Mouse (Mus musculus) MEL (cell line): ENCODE results near the gene Man1c1. TPM values are rescaled to one million over a fixed set of nuclear protein-coding genes. Genes with fewer than 3 reads are reported as not detected.

Experiments used
- DNase-seq: peaks from one replicate; pipeline ENCODE4 v3.0.0; 2011; ENCODE audit warnings: low read depth, low spot score
- H3K27ac ChIP-seq: 2 replicates; pipeline ENCODE4 v1.5.1; 2012; ENCODE audit warnings: low read depth, mild to moderate bottlenecking, control low read depth, low read length, moderate library complexity; ENCODE audit not compliant: control insufficient read depth
- H3K27me3 ChIP-seq, 2 experiments: fragments of 150-350 bp in 1 of 2; sonication (generic) in 1 of 2; 2 replicates each; pipeline ENCODE4 v1.6.1; 2012; ENCODE audit warnings: low read length in 2 of 2, mild to moderate bottlenecking in 2 of 2, improper control_type of control experiment in 1 of 2, moderate library complexity in 1 of 2; ENCODE audit not compliant: insufficient read depth in 2 of 2, control insufficient read depth in 1 of 2
- H3K36me3 ChIP-seq, 2 experiments: 2 replicates each; pipeline ENCODE4 v1.6.1; 2012 to 2014; ENCODE audit warnings: low read length in 2 of 2, improper control_type of control experiment in 1 of 2, inconsistent platforms in 1 of 2, mild to moderate bottlenecking in 1 of 2; ENCODE audit not compliant: insufficient read depth in 2 of 2, control insufficient read depth in 1 of 2
- H3K4me1 ChIP-seq, 2 experiments: fragments of 150-350 bp in 1 of 2; sonication (generic) in 1 of 2; 2 replicates each; pipeline ENCODE4 v1.6.1; 2012; ENCODE audit warnings: low read length in 2 of 2, improper control_type of control experiment in 1 of 2, mild to moderate bottlenecking in 1 of 2; ENCODE audit not compliant: insufficient read depth in 2 of 2, control insufficient read depth in 1 of 2
- H3K4me3 ChIP-seq, 2 experiments: fragments of 150-350 bp in 1 of 2; sonication (generic) in 1 of 2; 2 replicates each; pipeline ENCODE4 v1.5.1; 2012; ENCODE audit warnings: low read depth in 2 of 2, low read length in 2 of 2, mild to moderate bottlenecking in 2 of 2, moderate library complexity in 2 of 2, control low read depth in 1 of 2, improper control_type of control experiment in 1 of 2; ENCODE audit not compliant: control insufficient read depth in 1 of 2, insufficient read depth in 1 of 2
- H3K79me2 ChIP-seq: 2 replicates; pipeline ENCODE4 v1.6.1; 2012; ENCODE audit warnings: mild to moderate bottlenecking, low read length, moderate library complexity; ENCODE audit not compliant: control insufficient read depth, poor library complexity, insufficient read depth
- H3K9ac ChIP-seq: 2 replicates; pipeline ENCODE4 v1.6.1; 2012; ENCODE audit warnings: low read depth, mild to moderate bottlenecking, control low read depth, low read length, moderate library complexity; ENCODE audit not compliant: control insufficient read depth, poor library complexity, severe bottlenecking
- H3K9me3 ChIP-seq: fragments of 150-350 bp; sonication (generic); replicated peaks from 2 replicates; pipeline ENCODE4 v1.6.1; 2012; ENCODE audit warnings: mild to moderate bottlenecking, low read length, improper control_type of control experiment, moderate library complexity; ENCODE audit not compliant: insufficient read depth
- BHLHE40 ChIP-seq: IDR thresholded peaks from 2 replicates; pipeline ENCODE4 v1.6.1; 2012; ENCODE audit warnings: low read depth, mild to moderate bottlenecking, inconsistent platforms, low read length, improper control_type of control experiment, borderline replicate concordance
- CHD2 ChIP-seq: IDR thresholded peaks from 2 replicates; pipeline ENCODE4 v1.6.1; 2011; ENCODE audit warnings: low read length, improper control_type of control experiment
- E2F4 ChIP-seq: IDR thresholded peaks from 2 replicates; pipeline ENCODE4 v1.6.1; 2011; ENCODE audit warnings: low read depth, low read length, improper control_type of control experiment, borderline replicate concordance
- EP300 ChIP-seq, 2 experiments: IDR thresholded peaks; 2 replicates each; pipeline ENCODE4 v1.6.1; 2011; ENCODE audit warnings: improper control_type of control experiment in 2 of 2, low read length in 2 of 2, low read depth in 1 of 2, mild to moderate bottlenecking in 1 of 2
- GABPA ChIP-seq: IDR thresholded peaks from 2 replicates; pipeline ENCODE4 v1.6.1; 2012; ENCODE audit warnings: low read depth, mild to moderate bottlenecking, inconsistent platforms, low read length, improper control_type of control experiment, moderate library complexity
- GATA1 ChIP-seq: IDR thresholded peaks from 2 replicates; pipeline ENCODE4 v1.6.1; 2011; ENCODE audit warnings: low read depth, low read length, improper control_type of control experiment
- KAT2A ChIP-seq: conservative IDR thresholded peaks from 2 replicates; pipeline ENCODE4 v1.6.1; 2012; ENCODE audit warnings: low read depth, low read length, improper control_type of control experiment, inconsistent platforms
- MAZ ChIP-seq: IDR thresholded peaks from 2 replicates; pipeline ENCODE4 v1.6.1; 2012; ENCODE audit warnings: low read depth, mild to moderate bottlenecking, inconsistent platforms, low read length, improper control_type of control experiment
- NRF1 ChIP-seq: IDR thresholded peaks from 2 replicates; pipeline ENCODE4 v1.6.1; 2014; ENCODE audit warnings: low read depth, mild to moderate bottlenecking, inconsistent platforms, low read length, improper control_type of control experiment, moderate library complexity; ENCODE audit not compliant: poor library complexity, insufficient read depth, severe bottlenecking
- POLR2A ChIP-seq, 2 experiments: IDR thresholded peaks; 2 replicates each; pipeline ENCODE4 v1.6.1; 2011 to 2012; ENCODE audit warnings: low read length in 2 of 2, mild to moderate bottlenecking in 2 of 2, control low read depth in 1 of 2, improper control_type of control experiment in 1 of 2, low read depth in 1 of 2, moderate library complexity in 1 of 2; ENCODE audit not compliant: control insufficient read depth in 1 of 2, insufficient read depth in 1 of 2, poor library complexity in 1 of 2
- POLR2AphosphoS2 ChIP-seq: IDR thresholded peaks from 2 replicates; pipeline ENCODE4 v1.6.1; 2011; ENCODE audit warnings: low read length, improper control_type of control experiment
- POLR2AphosphoS5 ChIP-seq: IDR thresholded peaks from 2 replicates; pipeline ENCODE4 v1.6.1; 2012; ENCODE audit warnings: low read depth, borderline replicate concordance, mild to moderate bottlenecking, inconsistent platforms, low read length, moderate library complexity, mixed read lengths
- TAL1 ChIP-seq: IDR thresholded peaks from 2 replicates; pipeline ENCODE4 v1.6.1; 2012; ENCODE audit warnings: mild to moderate bottlenecking, inconsistent platforms, low read length, moderate library complexity, mixed read lengths
- USF1 ChIP-seq: IDR thresholded peaks from 2 replicates; pipeline ENCODE4 v1.6.1; 2014; ENCODE audit warnings: low read depth, mild to moderate bottlenecking, inconsistent platforms, low read length, improper control_type of control experiment, moderate library complexity
- USF2 ChIP-seq, 2 experiments: IDR thresholded peaks; 2 replicates each; pipeline ENCODE4 v1.6.1; 2011 to 2012; ENCODE audit warnings: improper control_type of control experiment in 2 of 2, low read length in 2 of 2, borderline replicate concordance in 1 of 2, inconsistent platforms in 1 of 2, low read depth in 1 of 2, mild to moderate bottlenecking in 1 of 2; ENCODE audit not compliant: insufficient read depth in 1 of 2
- ZMIZ1 ChIP-seq: IDR thresholded peaks from 2 replicates; pipeline ENCODE4 v1.6.1; 2012; ENCODE audit warnings: low read depth, mild to moderate bottlenecking, inconsistent platforms, low read length, improper control_type of control experiment, moderate library complexity
- ZNF384 ChIP-seq: IDR thresholded peaks from 2 replicates; pipeline ENCODE4 v1.6.1; 2012; ENCODE audit warnings: low read depth, mild to moderate bottlenecking, inconsistent platforms, low read length, improper control_type of control experiment
- polyA plus RNA-seq, 2 experiments: library from polyadenylated mRNA; stranded (reverse) in 1 of 2; unstranded in 1 of 2; fragments of >175 nt in 1 of 2; fragments of >200 nt in 1 of 2; gene quantifications; 2 replicates each; pipeline versions ENCODE4 v1.2.1 to v1.2.4; 2012; ENCODE audit warnings: low replicate concordance in 2 of 2, low read depth in 1 of 2; ENCODE audit not compliant: insufficient read length in 2 of 2, insufficient read depth in 1 of 2, missing spikeins in 1 of 2
- total RNA-seq: library from RNA; depleted of rRNA; stranded (reverse); fragments of 300-350 nt; gene quantifications from 2 replicates; pipeline ENCODE4 v1.2.3, GENCODE M21; 2012

The Man1c1 gene
- total and polyA plus RNA-seq, 3 experiments: 1.9 to 5.2 TPM; not detected in 1

DNA sequence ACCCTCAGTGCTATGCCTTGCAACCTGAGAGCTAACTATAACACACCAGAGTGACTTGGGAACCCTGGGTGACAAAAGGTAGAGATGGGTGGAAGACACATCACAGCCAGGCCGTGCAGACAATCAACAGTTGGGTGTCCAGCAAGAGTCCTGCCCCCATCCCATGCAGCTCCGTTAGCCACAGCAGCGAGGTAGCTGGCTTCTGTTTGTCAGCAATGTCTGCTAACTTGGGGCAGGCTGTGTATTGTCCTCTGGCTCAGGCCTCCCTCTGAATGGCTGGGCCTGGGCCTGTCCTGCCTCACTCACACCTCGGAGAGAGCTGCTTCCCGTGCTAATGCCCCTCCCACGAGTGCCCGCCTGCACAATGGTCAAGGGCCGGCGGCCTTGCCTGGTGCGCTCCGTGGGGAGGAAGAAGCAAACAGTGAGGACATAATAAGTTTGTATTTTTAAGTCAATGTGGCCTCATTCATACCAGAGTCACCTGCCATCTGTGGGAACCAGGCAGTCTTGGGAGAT is 48.9 kb upstream of the Man1c1 start:
- H3K79me2 ChIP-seq: no peaks in the 10 kb centered on the region
- H3K4me1 ChIP-seq: peaks cover 2 to 9% of the 10 kb centered on the region in 2 experiments; a peak in 3 of 4 replicates

DNA sequence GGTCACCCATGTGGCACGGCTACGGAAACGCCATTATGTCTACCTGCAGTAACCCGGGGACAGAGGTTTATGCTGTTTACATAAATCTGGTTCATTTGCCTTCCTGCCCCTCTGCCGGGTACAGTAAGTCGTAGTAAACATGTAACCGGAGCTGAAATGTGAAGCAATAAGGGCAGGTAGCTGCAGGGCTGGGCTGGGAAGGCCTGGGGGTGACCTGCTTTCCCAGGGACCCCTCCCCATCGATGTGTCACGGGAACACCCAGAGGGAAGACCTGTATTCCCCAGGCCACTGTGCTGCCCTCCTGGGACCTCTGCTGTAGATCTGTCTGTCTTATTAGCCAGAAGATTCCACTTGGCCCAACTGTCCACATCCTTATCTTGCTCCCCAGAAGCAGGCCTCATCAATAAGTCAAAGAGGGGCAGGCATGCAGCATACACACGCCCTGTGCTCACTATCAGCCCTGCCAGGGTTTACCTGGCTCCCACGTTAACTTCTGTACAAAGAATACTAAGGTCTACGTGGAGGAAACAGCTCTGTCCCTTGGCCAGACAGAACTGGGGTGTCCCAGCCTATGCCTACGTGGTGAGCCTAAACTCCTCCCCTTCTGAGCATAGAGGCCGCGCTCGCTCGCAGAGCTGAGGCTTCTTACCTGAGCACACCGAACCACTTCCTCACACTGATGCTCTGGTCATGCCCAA is 47.7 kb upstream of the Man1c1 start:
- peaks cover 2 to 9% of the 10 kb centered on the region in 2 experiments; a peak in 3 of 4 replicates for H3K4me1 ChIP-seq
- H3K36me3 ChIP-seq: peaks cover 3 to 4% of the 10 kb centered on the region in 2 experiments; a peak in 3 of 4 replicates
- H3K4me3 ChIP-seq: no peak overlapping the region
- TF ChIP-seq USF1 (no peak), TAL1 (peak; percentile 34; the same call in 1 of the 2 replicates)
- no peak overlapping the region for H3K9ac ChIP-seq
- DNase-seq: no peak
- H3K9me3 ChIP-seq: no peaks in the 10 kb centered on the region
- H3K27me3 ChIP-seq: no peaks in the 10 kb centered on the region
- no peaks in the 10 kb centered on the region for H3K79me2 ChIP-seq
- no peak overlapping the region for H3K27ac ChIP-seq

More for the DNA sequence above, 48.9 kb upstream of the Man1c1 start:
- H3K9me3 ChIP-seq: no peaks in the 10 kb centered on the region
- no peak for TF ChIP-seq ZNF384
- TF ChIP-seq GATA1: no peak
- TF ChIP-seq CHD2: no peak
- no peak for TF ChIP-seq POLR2A (IDR thresholded peaks at IDR 0.05; ENCODE audit: control insufficient read depth in 1 of 2, insufficient read depth in 1 of 2, low read depth in 1 of 2, low read length in 2 of 2, poor library complexity in 1 of 2)
- no peak for TF ChIP-seq KAT2A
- TF ChIP-seq BHLHE40: no peak
- no peak for TF ChIP-seq POLR2AphosphoS2
- no peak for TF ChIP-seq E2F4
- no peak for TF ChIP-seq USF2 (IDR thresholded peaks at IDR 0.05; ENCODE audit: borderline replicate concordance in 1 of 2, insufficient read depth in 1 of 2, low read depth in 1 of 2, low read length in 2 of 2)
- TF ChIP-seq POLR2AphosphoS5: no peak
- no peak for TF ChIP-seq MAZ
- TF ChIP-seq EP300 (IDR thresholded peaks at IDR 0.05; ENCODE audit: low read depth in 1 of 2, low read length in 2 of 2): no peak
- TF ChIP-seq GABPA: no peak
- TF ChIP-seq NRF1: no peak
- TF ChIP-seq ZMIZ1: no peak
- H3K27me3 ChIP-seq: no peaks in the 10 kb centered on the region
- H3K27ac ChIP-seq: no peak overlapping the region
- no peak for DNase-seq
- no peak overlapping the region for H3K4me3 ChIP-seq
- peaks cover 3 to 4% of the 10 kb centered on the region in 2 experiments; a peak in 2 of 4 replicates for H3K36me3 ChIP-seq
- no peak overlapping the region for H3K9ac ChIP-seq
